Mouse (Mus musculus) liver, adult 2 months (tissue): ENCODE data around the gene Prkar2a. TPM values are rescaled to one million over a fixed set of nuclear protein-coding genes. Genes with fewer than 3 reads are reported as not detected.
A peak's percentile ranks its signal among the peaks of the same experiment; 100 is the strongest.

ENCODE experiments used
- DNase-seq: peaks from one replicate; pipeline ENCODE4 v3.0.0-alpha.2; 2011; ENCODE audit warnings: low read depth, low spot score; ENCODE audit errors: extremely low read depth
- H3K27ac ChIP-seq: fragments of 200-500 bp; replicated peaks from 2 replicates; pipeline ENCODE4 v1.5.1; 2012; ENCODE audit warnings: low read depth, mild to moderate bottlenecking, control low read depth, inconsistent platforms, low read length; ENCODE audit not compliant: insufficient read depth
- H3K27me3 ChIP-seq: fragments of 200-500 bp; 2 replicates; pipeline ENCODE4 v1.6.1; 2012; ENCODE audit warnings: mild to moderate bottlenecking, moderate library complexity, low read length, inconsistent platforms; ENCODE audit not compliant: control insufficient read depth, insufficient read depth
- H3K36me3 ChIP-seq: fragments of 200-500 bp; 2 replicates; pipeline ENCODE4 v1.6.1; 2012; ENCODE audit warnings: low read length, inconsistent platforms; ENCODE audit not compliant: control insufficient read depth, insufficient read depth
- H3K4me1 ChIP-seq: fragments of 200-500 bp; 2 replicates; pipeline ENCODE4 v1.6.1; 2011; ENCODE audit warnings: low read length; ENCODE audit not compliant: control insufficient read depth, insufficient read depth
- H3K4me3 ChIP-seq: fragments of 200-500 bp; 2 replicates; pipeline ENCODE4 v1.5.1; 2011; ENCODE audit warnings: low read depth, mild to moderate bottlenecking, control low read depth, low read length, moderate library complexity; ENCODE audit not compliant: insufficient read depth
- H3K79me2 ChIP-seq: fragments of 200-500 bp; 2 replicates; pipeline ENCODE4 v1.6.1; 2012; ENCODE audit warnings: inconsistent platforms, mild to moderate bottlenecking, low read length, moderate library complexity; ENCODE audit not compliant: control insufficient read depth, insufficient read depth
- H3K9ac ChIP-seq: fragments of 200-500 bp; 2 replicates; pipeline ENCODE4 v1.6.1; 2012; ENCODE audit warnings: low read depth, mild to moderate bottlenecking, control low read depth, inconsistent platforms, low read length
- CTCF ChIP-seq: fragments of 200-500 bp; IDR thresholded peaks from 2 replicates; pipeline ENCODE4 v1.5.1; 2011; ENCODE audit warnings: low read depth, low read length, control low read depth
- POLR2A ChIP-seq: fragments of 200-500 bp; IDR thresholded peaks from 2 replicates; pipeline ENCODE4 v1.6.1; 2011; ENCODE audit warnings: low read length, control low read depth; ENCODE audit not compliant: insufficient read depth; ENCODE audit errors: extremely low read depth
- WGBS: fragments of 180-500 bp; shearing (Covaris S2); methylation state at CpG from one replicate; pipeline ENCODE4 v1.1.7; 2018; 5-methylcytosine and 5-hydroxymethylcytosine counted together
- polyA plus RNA-seq: library from polyadenylated mRNA; depleted of rRNA; stranded (reverse); fragments of >200 nt; gene quantifications from 2 replicates; pipeline ENCODE4 v1.2.3, GENCODE M21; 2012
- total RNA-seq: library from RNA; depleted of rRNA; stranded (reverse); fragments of >200 nt; gene quantifications from 2 replicates; pipeline ENCODE4 v1.2.3, GENCODE M21; 2014

The Prkar2a gene
- total and polyA plus RNA-seq, 2 experiments = 20.0 to 23.4 TPM

GRCm38 (mm10) chr9:108747694-108748093 is 58.6 kb downstream of the Prkar2a start:
- WGBS = 96% methylated on average over 3 of the region's 3 CpGs
- Histone ChIP-seq H3K79me2 (no peaks in the 10 kb centered on the region), H3K4me1 (no peaks in the 10 kb centered on the region), H3K27me3 (no peaks in the 10 kb centered on the region), H3K36me3 (peaks cover 45% of the 10 kb centered on the region), H3K27ac (no peak overlapping the region), H3K4me3 (no peak overlapping the region), H3K9ac (no peak overlapping the region)
- TF ChIP-seq CTCF = no peak
- no peak for TF ChIP-seq POLR2A
- no peak for DNase-seq

- WGBS = 87% methylated on average over 11 of the region's 11 CpGs
- Histone ChIP-seq H3K79me2 (no peaks in the 10 kb centered on the region), H3K27me3 (no peaks in the 10 kb centered on the region), H3K4me1 (no peaks in the 10 kb centered on the region), H3K9ac (no peak overlapping the region), H3K4me3 (no peak overlapping the region), H3K27ac (no peak overlapping the region), H3K36me3 (peaks cover 37% of the 10 kb centered on the region)
- DNase-seq = no peak
- TF ChIP-seq POLR2A (no peak), CTCF (no peak)
Observed at GRCm38 (mm10) chr9:108748600-108749183, 59.6 kb downstream of the Prkar2a start.

- 92% methylated on average over 11 of the region's 11 CpGs for WGBS
Observed at GRCm38 (mm10) chr9:108750616-108751015, 61.5 kb downstream of the Prkar2a start.

GRCm38 (mm10) chr9:108752142-108752920 is 63.2 kb downstream of the Prkar2a start:
- WGBS = 86% methylated on average over 11 of the region's 11 CpGs
- Histone ChIP-seq H3K4me3 (no peak overlapping the region), H3K36me3 (peaks cover 8% of the 10 kb centered on the region), H3K27ac (no peak overlapping the region), H3K4me1 (no peaks in the 10 kb centered on the region), H3K9ac (no peak overlapping the region), H3K27me3 (no peaks in the 10 kb centered on the region), H3K79me2 (no peaks in the 10 kb centered on the region)
- no peak for DNase-seq
- TF ChIP-seq CTCF = no peak
- no peak for TF ChIP-seq POLR2A

More at GRCm38 (mm10) chr9:108750616-108751015, 61.5 kb downstream of the Prkar2a start:
- H3K27ac ChIP-seq = no peak overlapping the region
- no peaks in the 10 kb centered on the region for H3K79me2 ChIP-seq
- TF ChIP-seq POLR2A (no peak), CTCF (no peak)
- DNase-seq = no peak
- H3K36me3 ChIP-seq = peaks cover 20% of the 10 kb centered on the region
- H3K4me3 ChIP-seq = no peak overlapping the region
- no peaks in the 10 kb centered on the region for H3K27me3 ChIP-seq
- no peak overlapping the region for H3K9ac ChIP-seq
- H3K4me1 ChIP-seq = no peaks in the 10 kb centered on the region

GRCm38 (mm10) chr9:108753326-108753725 is 64.2 kb downstream of the Prkar2a start:
- Histone ChIP-seq H3K9ac (no peak overlapping the region), H3K27me3 (no peaks in the 10 kb centered on the region), H3K79me2 (no peaks in the 10 kb centered on the region), H3K4me3 (no peak overlapping the region), H3K4me1 (no peaks in the 10 kb centered on the region), H3K27ac (no peak overlapping the region), H3K36me3 (peaks cover 1% of the 10 kb centered on the region; the same call in 1 of the 2 replicates)
- peak; percentile 90 for TF ChIP-seq CTCF
- no peak for TF ChIP-seq POLR2A
- whole genome bisulfite sequencing = 65% methylated on average over 9 of the region's 9 CpGs
- DNase-seq = peak; percentile 55

GRCm38 (mm10) chr9:108753976-108754375 is 64.9 kb downstream of the Prkar2a start:
- no peaks in the 10 kb centered on the region for H3K27me3 ChIP-seq
- DNase-seq = no peak
- no peak for TF ChIP-seq CTCF
- no peak for TF ChIP-seq POLR2A
- H3K79me2 ChIP-seq = no peaks in the 10 kb centered on the region
- 57% methylated on average over 3 of the region's 3 CpGs for WGBS
- H3K4me1 ChIP-seq = no peaks in the 10 kb centered on the region
- H3K27ac ChIP-seq = no peak overlapping the region
- no peaks in the 10 kb centered on the region for H3K36me3 ChIP-seq
- no peak overlapping the region for H3K9ac ChIP-seq
- H3K4me3 ChIP-seq = no peak overlapping the region
